Mouse (Mus musculus): ENCODE measurements around the gene Tmem178b. TPM values are rescaled to one million over a fixed set of nuclear protein-coding genes. Genes with fewer than 3 reads are reported as not detected.

The Tmem178b gene
- polyA plus RNA-seq, 1 experiment from 2014 or later: 0.80 TPM

Other genes starting within 250 kb of the Tmem178b start
- 17.1 and 17.8 TPM in 2 replicates for gene Braf, start 147.8 kb upstream of the Tmem178b start, polyA plus RNA-seq (2015; fragmentation: Nextera tagmentation; extraction: Ambion mirVana)
- 172 and 173 TPM in 2 replicates for gene Mrps33, start 62.3 kb upstream of the Tmem178b start, polyA plus RNA-seq (2015; fragmentation: Nextera tagmentation; extraction: Ambion mirVana)